Mouse (Mus musculus) brain, embryonic 14.5 days (tissue): ENCODE results near the gene Bak1.

Experiments
- CTCF ChIP-seq: fragments of 200-500 bp; IDR thresholded peaks from 2 replicates; pipeline ENCODE4 v1.5.1; 2012; ENCODE audit warnings: inconsistent platforms, mild to moderate bottlenecking, moderate library complexity, borderline replicate concordance; ENCODE audit not compliant: insufficient read depth, insufficient read length; ENCODE audit errors: extremely low read depth
- POLR2A ChIP-seq: fragments of 200-500 bp; IDR thresholded peaks from 2 replicates; pipeline ENCODE4 v1.6.1; 2012; ENCODE audit warnings: mild to moderate bottlenecking, inconsistent platforms, borderline replicate concordance; ENCODE audit not compliant: poor library complexity, insufficient read depth, insufficient read length, severe bottlenecking; ENCODE audit errors: extremely low read depth

DNA sequence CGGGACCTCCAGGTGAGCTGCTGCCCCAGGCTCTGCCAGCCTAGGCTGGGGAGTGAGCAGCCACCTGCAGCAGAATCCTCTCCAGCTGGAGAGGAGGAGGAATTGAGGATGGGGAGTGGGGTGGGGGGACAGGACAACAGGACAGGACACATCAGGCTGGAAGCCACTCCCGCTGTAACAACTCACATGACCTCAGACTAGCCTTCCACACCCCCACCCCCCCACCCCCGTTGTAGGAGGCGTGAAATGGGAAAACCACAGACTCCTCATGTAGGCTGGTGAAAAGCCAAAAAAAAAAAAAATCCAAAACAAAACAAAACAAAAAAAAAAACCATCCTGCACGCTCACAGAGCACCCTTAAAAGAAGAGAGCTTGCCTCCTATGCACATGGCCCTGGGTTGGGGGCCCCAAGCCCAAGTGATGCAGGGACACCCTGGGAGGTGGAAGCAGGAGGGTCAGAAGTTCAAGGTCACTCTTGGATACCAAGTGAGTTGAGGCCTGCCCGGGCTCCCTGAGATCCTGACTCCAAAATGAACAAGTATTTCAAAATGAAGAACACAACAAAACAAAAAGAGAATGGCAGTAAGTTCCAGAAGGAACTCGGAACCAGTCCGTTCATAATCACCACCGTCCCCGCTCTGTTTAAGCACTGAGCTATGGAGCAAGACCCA lies 10.8 kb upstream of the Bak1 start:
- TF ChIP-seq POLR2A (no peak), CTCF (no peak)
